27 mouse cellular contexts compared by ENCODE assay signal in the genomic region with DNA sequence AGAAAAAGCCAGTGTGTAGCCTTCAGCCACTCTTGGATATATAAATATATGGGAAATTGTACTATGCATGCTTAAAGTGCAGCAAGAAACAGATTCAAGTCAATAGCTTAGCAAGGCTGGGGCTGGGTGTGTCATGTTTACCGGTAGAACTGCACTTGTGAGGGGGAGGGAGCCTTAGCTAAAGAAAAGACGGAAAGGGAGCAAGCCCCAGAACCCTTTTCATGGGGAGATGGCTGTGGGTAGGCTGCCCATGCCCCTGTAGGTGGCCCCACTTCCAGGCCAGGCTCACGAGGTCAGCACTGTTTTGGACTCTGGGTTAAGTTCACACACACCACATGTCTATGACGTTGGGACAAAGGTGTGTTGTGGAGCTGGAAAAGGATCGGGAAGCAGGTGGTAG. TPM values are rescaled to one million over a fixed set of nuclear protein-coding genes. Genes with fewer than 3 reads are reported as not detected.
"Had no signal": no experiment of that assay in that cellular context is flagged by ENCODE, and none has a peak within 500 bp of the region (broad histone marks: within the 10 kb centered on the region; RNA-seq: fewer than 3 reads in every experiment).

No protein-coding gene starts in this region.

- H3K9me3 ChIP-seq: liver, embryonic 13.5 days had no signal

- H3K4me3 ChIP-seq: left cerebral cortex, adult 2 months; liver, embryonic 13.5 days had no signal

- H3K27me3 ChIP-seq: liver, embryonic 13.5 days had no signal

- H3K9ac ChIP-seq: liver, embryonic 13.5 days had no signal

- DNase-seq: kidney, adult 9 months; kidney, postnatal 4 days; layer of hippocampus, postnatal 36 days; liver, embryonic 13.5 days; lung, adult 2 months; lung, postnatal 14 days; lung, postnatal 4 days; midbrain, embryonic 14.5 days; thymus, postnatal 36 days had no signal

- H3K4me2 ChIP-seq: liver, embryonic 13.5 days; midbrain, embryonic 11.5 days had no signal

- H3K27ac ChIP-seq: left cerebral cortex, adult 2 months; liver, embryonic 13.5 days had no signal

RNA-seq across cellular contexts. Expression of gene Gm43191, which starts 45.3 kb away (rescaled TPM):
- total RNA-seq: layer of hippocampus, adult 8-10 months; layer of hippocampus, postnatal 10 days; left cerebral cortex, postnatal 36 days; liver, adult 2 months; megakaryocyte progenitor cell, adult 5-6 weeks; megakaryocyte-erythroid progenitor cell, adult 5-6 weeks; midbrain, postnatal 0 days had no signal
- polyA plus RNA-seq: limb, embryonic 11.5 days; limb, embryonic 14.5 days; liver, adult 2 months; liver, embryonic 13.5 days; liver, embryonic 16.5 days; lung, adult 2 months; lung, embryonic 16.5 days; midbrain, embryonic 11.5 days; midbrain, embryonic 14.5 days; midbrain, postnatal 0 days; neural tube, embryonic 11.5 days; neural tube, embryonic 14.5 days; small intestine, adult 2 months; spleen, adult 2 months; thymus, postnatal 0 days had no signal
